Mouse (Mus musculus): ENCODE measurements at regions not wholly inside any gene's neighbourhood (a gene's known extent, or its start where the extent isn't known, plus 50 kb on each side); places are given as distances from the start of the nearest gene placed in this dataset.

DNA sequence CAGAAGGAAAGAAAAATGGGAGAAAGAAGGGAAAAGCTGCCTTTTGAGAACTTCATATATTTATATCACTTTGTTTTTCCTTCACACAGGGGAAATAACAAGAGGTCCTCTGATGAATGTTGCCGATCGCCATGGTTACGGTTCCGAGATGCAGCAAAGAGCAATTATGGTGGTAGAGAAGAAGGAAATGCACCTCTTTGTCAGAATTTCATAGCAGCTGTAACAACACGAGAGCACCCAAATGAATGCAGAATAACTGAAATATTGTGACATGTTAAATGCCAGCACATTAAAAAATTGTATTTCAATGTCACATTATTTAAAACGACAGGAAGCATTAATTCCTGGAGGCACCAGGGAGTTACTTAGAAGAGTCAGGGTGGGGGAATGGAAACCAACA is 279.4 kb downstream of the Mctp2 start:
- no peak for DNase-seq (ENCODE audit: extremely low read depth, low read depth, low spot score)
- Histone ChIP-seq H3K27ac (replicated peaks; ENCODE audit: insufficient read depth, low read depth, low read length) (no peak overlapping the region), H3K36me3 (ENCODE audit: control insufficient read depth, insufficient read depth, low read length) (no peaks in the 10 kb centered on the region), H3K4me3 (ENCODE audit: insufficient read depth, low read depth, low read length) (no peak overlapping the region), H3K9ac (ENCODE audit: low read depth, low read length) (no peak overlapping the region), H3K4me1 (ENCODE audit: control insufficient read depth, insufficient read depth, low read length) (no peaks in the 10 kb centered on the region), H3K79me2 (ENCODE audit: control insufficient read depth, insufficient read depth, low read length) (no peaks in the 10 kb centered on the region), H3K27me3 (ENCODE audit: control insufficient read depth, insufficient read depth, low read length) (no peaks in the 10 kb centered on the region)
- no peak for TF ChIP-seq POLR2A (IDR thresholded peaks at IDR 0.05; ENCODE audit: extremely low read depth, insufficient read depth, low read length)
- WGBS, result 94% methylated on average over 6 of the region's 6 CpGs

DNA sequence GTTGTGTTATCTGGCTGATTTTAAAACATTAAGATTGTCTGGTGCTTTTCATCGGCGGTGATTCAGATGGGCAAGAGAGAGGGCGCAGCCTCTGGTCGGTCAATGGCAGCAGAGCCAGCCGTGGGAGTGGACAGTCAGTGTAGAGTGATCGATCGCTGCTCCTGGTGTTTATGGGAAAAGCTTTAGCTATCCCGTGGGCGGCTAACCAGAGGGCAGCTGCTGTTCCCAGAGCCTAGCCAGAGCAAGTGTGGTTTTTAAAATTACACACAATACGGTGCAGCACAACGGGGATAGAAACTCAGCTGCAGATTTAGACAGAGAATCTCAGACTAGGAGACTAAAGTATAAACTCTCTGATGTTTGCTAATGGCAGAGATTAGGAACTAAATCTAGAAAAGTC is 297.3 kb downstream of the Mctp2 start:
- 73% methylated on average over 11 of the region's 11 CpGs for WGBS
- H3K27ac ChIP-seq (replicated peaks; ENCODE audit: insufficient read depth, low read depth, low read length), result no peak overlapping the region
- no peaks in the 10 kb centered on the region for H3K4me1 ChIP-seq (ENCODE audit: control insufficient read depth, insufficient read depth, low read length)
- no peaks in the 10 kb centered on the region for H3K79me2 ChIP-seq (ENCODE audit: control insufficient read depth, insufficient read depth, low read length)
- no peaks in the 10 kb centered on the region for H3K27me3 ChIP-seq (ENCODE audit: control insufficient read depth, insufficient read depth, low read length)
- H3K36me3 ChIP-seq (ENCODE audit: control insufficient read depth, insufficient read depth, low read length), result no peaks in the 10 kb centered on the region
- no peak overlapping the region for H3K9ac ChIP-seq (ENCODE audit: low read depth, low read length)
- H3K4me3 ChIP-seq (ENCODE audit: insufficient read depth, low read depth, low read length), result no peak overlapping the region
- DNase-seq (ENCODE audit: extremely low read depth, low read depth, low spot score), result no peak
- TF ChIP-seq CTCF (IDR thresholded peaks at IDR 0.05; ENCODE audit: low read depth, low read length) (no peak), POLR2A (IDR thresholded peaks at IDR 0.05; ENCODE audit: extremely low read depth, insufficient read depth, low read length) (no peak)

DNA sequence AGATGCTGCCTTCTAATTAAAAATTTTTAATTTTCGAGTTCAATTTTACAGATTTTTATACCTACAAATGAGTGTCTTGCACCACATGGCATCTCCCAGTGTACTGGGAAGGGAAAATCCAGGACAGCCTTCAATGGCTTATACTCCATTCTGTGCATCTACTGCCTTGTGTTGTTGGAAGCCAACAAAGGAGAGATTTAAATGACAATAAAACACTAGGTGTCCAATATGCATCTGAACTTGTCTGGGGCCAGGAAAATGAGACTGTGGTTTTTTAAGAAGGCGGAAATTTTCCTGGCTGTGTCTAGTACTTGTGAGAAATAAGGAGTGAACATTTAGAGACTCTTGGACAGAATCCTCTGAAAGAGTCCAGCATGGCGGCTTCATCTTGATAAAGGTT is 302.1 kb downstream of the Mctp2 start:
- no peak for DNase-seq (ENCODE audit: extremely low read depth, low read depth, low spot score)
- Histone ChIP-seq H3K9ac (ENCODE audit: low read depth, low read length) (no peak overlapping the region), H3K4me1 (ENCODE audit: control insufficient read depth, insufficient read depth, low read length) (no peaks in the 10 kb centered on the region), H3K36me3 (ENCODE audit: control insufficient read depth, insufficient read depth, low read length) (no peaks in the 10 kb centered on the region), H3K27me3 (ENCODE audit: control insufficient read depth, insufficient read depth, low read length) (no peaks in the 10 kb centered on the region), H3K27ac (replicated peaks; ENCODE audit: insufficient read depth, low read depth, low read length) (no peak overlapping the region), H3K4me3 (ENCODE audit: insufficient read depth, low read depth, low read length) (no peak overlapping the region), H3K79me2 (ENCODE audit: control insufficient read depth, insufficient read depth, low read length) (no peaks in the 10 kb centered on the region)
- TF ChIP-seq CTCF (IDR thresholded peaks at IDR 0.05; ENCODE audit: low read depth, low read length), result no peak
- no peak for TF ChIP-seq POLR2A (IDR thresholded peaks at IDR 0.05; ENCODE audit: extremely low read depth, insufficient read depth, low read length)
- WGBS, result 78% methylated on average over 3 of the region's 3 CpGs

DNA sequence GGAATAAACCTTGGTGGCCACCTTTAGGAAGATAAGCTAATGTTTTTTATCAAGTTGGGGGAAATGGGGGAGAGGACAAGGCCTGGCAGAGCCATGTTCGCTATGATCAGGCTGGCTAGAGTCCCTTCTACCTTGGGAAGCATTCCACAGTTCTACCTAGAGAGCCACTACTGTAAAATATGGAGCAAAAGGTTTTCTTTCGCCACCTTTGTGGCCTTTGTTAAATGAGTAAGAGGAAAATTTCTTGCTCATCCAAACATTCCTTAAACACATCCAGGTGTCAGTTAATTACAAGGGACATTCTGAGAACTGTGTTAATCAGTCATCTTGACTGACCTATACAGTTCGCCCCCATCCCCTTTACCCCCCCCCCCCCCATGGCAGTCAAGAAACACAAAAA is 313.9 kb downstream of the Mctp2 start:
- TF ChIP-seq CTCF (IDR thresholded peaks at IDR 0.05; ENCODE audit: low read depth, low read length) (no peak), POLR2A (IDR thresholded peaks at IDR 0.05; ENCODE audit: extremely low read depth, insufficient read depth, low read length) (no peak)
- no peaks in the 10 kb centered on the region for H3K27me3 ChIP-seq (ENCODE audit: control insufficient read depth, insufficient read depth, low read length)
- no peak overlapping the region for H3K4me3 ChIP-seq (ENCODE audit: insufficient read depth, low read depth, low read length)
- no peak overlapping the region for H3K27ac ChIP-seq (replicated peaks; ENCODE audit: insufficient read depth, low read depth, low read length)
- peaks cover 6% of the 10 kb centered on the region; the same call in 1 of the 2 replicates for H3K4me1 ChIP-seq (ENCODE audit: control insufficient read depth, insufficient read depth, low read length)
- WGBS, result 94% methylated on average over 3 of the region's 3 CpGs
- H3K9ac ChIP-seq (ENCODE audit: low read depth, low read length), result no peak overlapping the region
- H3K36me3 ChIP-seq (ENCODE audit: control insufficient read depth, insufficient read depth, low read length), result no peaks in the 10 kb centered on the region
- DNase-seq (ENCODE audit: extremely low read depth, low read depth, low spot score), result no peak
- H3K79me2 ChIP-seq (ENCODE audit: control insufficient read depth, insufficient read depth, low read length), result no peaks in the 10 kb centered on the region

DNA sequence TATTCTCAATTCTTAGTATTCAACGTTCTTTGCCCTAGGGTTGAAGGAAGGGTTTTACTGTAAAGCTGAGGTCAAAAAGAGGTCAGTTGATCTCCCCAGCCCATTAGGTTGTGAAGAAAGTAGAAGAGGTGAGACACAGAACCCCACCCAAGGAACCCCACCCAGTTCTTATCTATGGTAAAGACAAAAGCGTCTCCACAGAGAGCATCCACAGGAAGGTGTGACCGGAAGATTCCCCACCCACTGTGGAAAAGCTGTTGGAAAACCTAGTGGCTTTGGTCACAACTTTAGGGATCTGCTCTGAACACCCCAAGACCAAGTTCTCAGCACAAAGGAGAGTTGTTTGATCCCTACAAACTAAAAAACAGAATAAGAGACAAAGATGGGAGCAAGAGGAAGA is 314.6 kb downstream of the Mctp2 start:
- no peaks in the 10 kb centered on the region for H3K36me3 ChIP-seq (ENCODE audit: control insufficient read depth, insufficient read depth, low read length)
- H3K79me2 ChIP-seq (ENCODE audit: control insufficient read depth, insufficient read depth, low read length), result no peaks in the 10 kb centered on the region
- 61% methylated on average over 3 of the region's 3 CpGs for WGBS
- H3K27me3 ChIP-seq (ENCODE audit: control insufficient read depth, insufficient read depth, low read length), result no peaks in the 10 kb centered on the region
- DNase-seq (ENCODE audit: extremely low read depth, low read depth, low spot score), result no peak
- peaks cover 6% of the 10 kb centered on the region; the same call in 1 of the 2 replicates for H3K4me1 ChIP-seq (ENCODE audit: control insufficient read depth, insufficient read depth, low read length)
- H3K9ac ChIP-seq (ENCODE audit: low read depth, low read length), result no peak overlapping the region
- H3K4me3 ChIP-seq (ENCODE audit: insufficient read depth, low read depth, low read length), result no peak overlapping the region
- TF ChIP-seq CTCF (IDR thresholded peaks at IDR 0.05; ENCODE audit: low read depth, low read length) (no peak), POLR2A (IDR thresholded peaks at IDR 0.05; ENCODE audit: extremely low read depth, insufficient read depth, low read length) (no peak)
- H3K27ac ChIP-seq (replicated peaks; ENCODE audit: insufficient read depth, low read depth, low read length), result no peak overlapping the region; the same call in 1 of the 2 replicates

DNA sequence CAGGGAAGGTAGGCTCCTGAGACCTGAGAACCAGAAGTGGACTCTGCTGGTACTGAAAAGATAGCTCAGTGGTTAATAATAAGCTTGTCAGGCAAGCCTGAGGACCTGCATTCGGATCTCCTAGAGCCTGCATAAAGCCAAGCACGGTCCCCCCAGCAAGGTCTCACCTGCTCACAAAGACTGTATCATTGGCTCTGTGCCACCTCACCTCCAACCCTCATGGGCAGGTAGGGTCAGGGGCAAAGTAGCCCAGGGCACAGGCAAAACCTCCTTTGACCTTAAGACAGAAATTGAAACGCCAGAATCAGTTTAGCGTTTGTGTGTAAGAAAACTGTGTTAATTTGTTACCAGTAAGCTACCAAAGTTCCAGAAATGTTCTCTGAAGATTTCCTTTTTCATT is 315.2 kb downstream of the Mctp2 start:
- Histone ChIP-seq H3K4me1 (ENCODE audit: control insufficient read depth, insufficient read depth, low read length) (peaks cover 6% of the 10 kb centered on the region; the same call in 1 of the 2 replicates), H3K36me3 (ENCODE audit: control insufficient read depth, insufficient read depth, low read length) (no peaks in the 10 kb centered on the region), H3K9ac (ENCODE audit: low read depth, low read length) (no peak overlapping the region), H3K79me2 (ENCODE audit: control insufficient read depth, insufficient read depth, low read length) (no peaks in the 10 kb centered on the region), H3K27me3 (ENCODE audit: control insufficient read depth, insufficient read depth, low read length) (no peaks in the 10 kb centered on the region), H3K27ac (replicated peaks; ENCODE audit: insufficient read depth, low read depth, low read length) (peak overlapping the region; percentile 67), H3K4me3 (ENCODE audit: insufficient read depth, low read depth, low read length) (no peak overlapping the region)
- 34% methylated on average over 4 of the region's 4 CpGs for WGBS
- peak; percentile 44 for DNase-seq (ENCODE audit: extremely low read depth, low read depth, low spot score)
- TF ChIP-seq CTCF (IDR thresholded peaks at IDR 0.05; ENCODE audit: low read depth, low read length), result no peak

Measured in liver, adult 2 months (tissue).